Mouse (Mus musculus) lung, postnatal 14 days (tissue): ENCODE measurements around the gene Fbxo27.
A peak's percentile ranks its signal among the peaks of the same experiment; 100 is the strongest.

Experiments
- DNase-seq: peaks from one replicate; pipeline ENCODE4 v3.0.0; 2021

Fbxo27 gene

GRCm38 (mm10) chr7:28709454-28709853, 16.8 kb downstream of the Fbxo27 start:
- DNase-seq: no peak

- DNase-seq: no peak
Measured at GRCm38 (mm10) chr7:28710962-28711361, 18.3 kb downstream of the Fbxo27 start.

- DNase-seq: no peak
Measured at GRCm38 (mm10) chr7:28714667-28715066, 22.0 kb downstream of the Fbxo27 start.

- no peak for DNase-seq
Measured at GRCm38 (mm10) chr7:28715598-28715997, 22.9 kb downstream of the Fbxo27 start.

GRCm38 (mm10) chr7:28716590-28717281, 24.1 kb downstream of the Fbxo27 start, which contains the start of gene Fbxo17:
Fbxo17 (plus strand) TSS chr7:28716804.
- peak; percentile 67 for DNase-seq

- DNase-seq: no peak
Measured at GRCm38 (mm10) chr7:28717726-28718125, 25.1 kb downstream of the Fbxo27 start.

- no peak for DNase-seq
Measured at GRCm38 (mm10) chr7:28719159-28719558, 26.5 kb downstream of the Fbxo27 start.

- no peak for DNase-seq
Measured at GRCm38 (mm10) chr7:28719650-28720049, 27.0 kb downstream of the Fbxo27 start.

- DNase-seq: no peak
Measured at GRCm38 (mm10) chr7:28720753-28721537, 28.3 kb downstream of the Fbxo27 start.

GRCm38 (mm10) chr7:28722079-28722478, 29.4 kb downstream of the Fbxo27 start:
- no peak for DNase-seq

GRCm38 (mm10) chr7:28724613-28725012, 32.0 kb downstream of the Fbxo27 start:
- DNase-seq: no peak

GRCm38 (mm10) chr7:28726600-28726999, 34.0 kb downstream of the Fbxo27 start:
- DNase-seq: peak; percentile 85

- no peak for DNase-seq
Measured at GRCm38 (mm10) chr7:28727649-28728340, 35.1 kb downstream of the Fbxo27 start.

- peak; percentile 85 for DNase-seq
Measured at GRCm38 (mm10) chr7:28732341-28733142, 39.9 kb downstream of the Fbxo27 start.

GRCm38 (mm10) chr7:28733211-28733610, 40.6 kb downstream of the Fbxo27 start:
- no peak for DNase-seq

- DNase-seq: peak; percentile 24
Measured at GRCm38 (mm10) chr7:28735701-28736100, 43.1 kb downstream of the Fbxo27 start.

GRCm38 (mm10) chr7:28739829-28740228, 47.2 kb downstream of the Fbxo27 start:
- DNase-seq: no peak

- no peak for DNase-seq
Measured at GRCm38 (mm10) chr7:28740949-28741348, 48.3 kb downstream of the Fbxo27 start.

GRCm38 (mm10) chr7:28741368-28741708, 48.7 kb downstream of the Fbxo27 start:
- DNase-seq: no peak

- peak; percentile 94 for DNase-seq
Measured at GRCm38 (mm10) chr7:28741709-28742438, 49.2 kb downstream of the Fbxo27 start, which contains the start of the genes Mrps12 and Sars2. Mrps12 (minus strand) TSS chr7:28741820. Sars2 (plus strand) TSS chr7:28741992.
